Mouse (Mus musculus): ENCODE measurements at regions not wholly inside any gene's neighbourhood (a gene's known extent, or its start where the extent isn't known, plus 50 kb on each side); places are given as distances from the start of the nearest gene placed in this dataset.

- DNase-seq (ENCODE audit: low spot score) = no peak
Observed at GRCm38 (mm10) chr5:64401737-64402136, 245.6 kb downstream of the Tbc1d1 start.

- no peak for DNase-seq (ENCODE audit: low spot score)
Observed at GRCm38 (mm10) chr5:64403077-64403981, 247.2 kb downstream of the Tbc1d1 start.

- DNase-seq (ENCODE audit: low spot score) = no peak
Observed at GRCm38 (mm10) chr5:64403982-64404345, 247.9 kb downstream of the Tbc1d1 start.

- DNase-seq (ENCODE audit: low spot score) = no peak
Observed at GRCm38 (mm10) chr5:64404512-64404911, 248.4 kb downstream of the Tbc1d1 start.

- DNase-seq (ENCODE audit: low spot score) = no peak
Observed at GRCm38 (mm10) chr5:64408938-64409337, 252.8 kb downstream of the Tbc1d1 start.

- DNase-seq (ENCODE audit: low spot score) = no peak
Observed at GRCm38 (mm10) chr5:64410621-64411020, 254.5 kb downstream of the Tbc1d1 start.

DNA sequence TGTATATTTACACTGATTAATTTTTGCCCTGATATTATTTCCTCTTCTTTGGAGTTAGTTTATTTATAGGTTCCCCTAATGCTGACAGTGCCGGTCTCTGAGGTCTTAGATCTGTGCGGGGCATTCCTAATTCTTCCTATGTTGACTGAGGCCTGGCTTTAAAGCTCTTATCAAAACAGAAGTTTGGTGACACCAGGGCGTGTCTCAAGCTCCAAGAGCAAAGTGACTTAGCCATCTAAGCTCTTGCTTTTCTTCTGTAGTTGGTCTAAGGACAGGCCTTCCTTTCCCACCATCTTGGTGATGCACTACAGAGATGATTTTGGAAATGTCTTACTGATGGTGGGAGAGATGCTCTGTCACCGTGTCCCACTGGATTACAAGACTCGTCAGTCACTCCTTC, 258.4 kb downstream of the Tbc1d1 start:
- DNase-seq (ENCODE audit: low spot score) = no peak

DNA sequence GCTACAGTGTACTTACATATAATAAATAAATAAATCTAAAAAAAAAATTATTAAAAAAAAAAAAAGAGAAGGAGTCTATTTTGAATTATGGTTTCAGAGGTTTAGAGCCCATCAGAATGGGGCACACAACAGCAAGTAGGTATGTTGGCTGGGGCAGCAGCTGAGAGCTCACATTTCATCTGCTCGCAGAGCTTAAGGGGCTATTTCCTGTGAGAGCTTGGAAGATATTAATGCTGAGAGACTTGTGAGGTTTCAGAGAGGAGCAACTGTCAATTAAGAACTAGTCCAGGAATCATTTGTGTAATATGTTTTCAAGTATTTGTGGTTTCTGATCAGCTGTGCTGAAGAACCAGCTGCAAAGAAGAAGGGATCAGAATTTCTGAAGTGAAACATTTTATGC, 263.3 kb downstream of the Tbc1d1 start:
- no peak for DNase-seq (ENCODE audit: low spot score)

DNA sequence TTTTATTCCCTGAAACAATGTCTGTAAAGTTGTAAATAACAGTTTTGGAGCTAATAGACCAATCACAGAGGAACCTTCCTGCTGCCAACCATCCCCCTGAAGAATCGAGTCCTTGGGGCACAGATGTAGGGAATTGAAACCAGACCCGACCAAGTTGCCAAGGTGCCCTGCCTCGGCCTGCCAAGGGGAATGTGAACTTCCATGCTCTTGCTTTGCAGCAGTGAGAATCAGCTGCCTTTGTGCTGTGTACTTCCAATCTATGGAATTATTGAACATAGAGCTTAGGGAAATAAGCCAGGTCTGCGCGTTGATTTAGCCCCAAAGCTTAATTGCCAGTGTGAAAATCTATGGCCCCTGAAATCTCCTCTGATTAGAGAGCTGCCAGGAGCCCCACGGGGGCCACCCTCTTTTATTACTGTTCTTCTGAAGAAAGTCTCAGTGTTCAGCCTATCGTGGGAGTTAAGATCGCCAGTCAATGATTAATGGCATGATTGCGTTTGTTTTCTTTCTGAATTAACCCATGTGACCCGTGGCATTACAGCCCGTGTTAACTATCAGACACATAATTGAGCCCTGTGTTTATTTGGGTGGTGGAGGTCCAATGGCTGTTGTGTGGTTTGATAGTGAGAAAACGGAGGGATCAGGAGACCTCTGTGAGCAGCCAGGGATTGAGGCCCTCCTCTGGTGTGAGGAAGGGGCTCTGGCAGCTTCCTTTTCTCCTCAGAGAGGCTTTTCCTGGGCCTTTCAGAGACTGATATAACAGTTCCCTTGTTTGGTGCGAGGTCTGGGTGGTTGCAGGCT, 266.9 kb downstream of the Tbc1d1 start:
- no peak for DNase-seq (ENCODE audit: low spot score)

DNA sequence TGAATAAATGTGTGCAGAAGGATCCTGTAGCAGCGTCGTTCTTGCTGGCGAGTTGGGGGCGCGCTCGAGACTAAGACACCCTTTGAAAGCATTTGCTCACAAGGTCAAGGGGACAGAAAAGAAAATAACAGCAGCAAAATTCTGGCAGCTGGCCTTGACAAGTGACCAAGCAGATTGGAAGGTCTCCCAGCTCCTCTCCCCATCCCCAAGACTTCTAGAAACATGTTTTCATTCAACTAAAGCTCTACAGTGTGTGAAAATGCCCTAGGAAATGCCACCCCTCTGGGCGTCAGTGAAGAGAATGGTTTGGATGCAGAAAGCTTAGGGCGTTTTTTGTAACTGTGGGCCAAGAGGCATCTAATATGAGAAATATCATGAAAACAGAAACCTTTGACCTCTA, 272.7 kb downstream of the Tbc1d1 start:
- peak; percentile 37 for DNase-seq (ENCODE audit: low spot score)

DNA sequence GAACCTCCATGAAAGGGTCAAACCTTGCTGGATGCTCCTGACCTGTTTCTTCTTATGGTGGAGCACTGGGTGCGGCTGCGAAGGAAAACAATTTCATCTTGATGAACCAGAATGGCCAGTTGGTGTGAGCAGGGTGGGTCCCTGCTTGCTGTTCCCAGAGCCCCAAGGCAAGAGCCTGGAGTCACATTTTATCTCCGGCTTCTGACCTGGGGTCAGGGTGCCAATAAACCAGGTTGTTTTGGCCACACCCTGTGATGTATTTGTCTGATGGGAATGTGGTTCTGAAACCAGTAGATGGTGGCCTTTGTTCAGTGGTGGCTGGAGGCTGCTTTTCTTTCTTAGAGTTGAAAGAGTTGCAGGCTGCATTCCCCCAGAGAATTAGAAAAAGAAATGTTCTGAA, 274.4 kb downstream of the Tbc1d1 start:
- DNase-seq (ENCODE audit: low spot score) = no peak

DNA sequence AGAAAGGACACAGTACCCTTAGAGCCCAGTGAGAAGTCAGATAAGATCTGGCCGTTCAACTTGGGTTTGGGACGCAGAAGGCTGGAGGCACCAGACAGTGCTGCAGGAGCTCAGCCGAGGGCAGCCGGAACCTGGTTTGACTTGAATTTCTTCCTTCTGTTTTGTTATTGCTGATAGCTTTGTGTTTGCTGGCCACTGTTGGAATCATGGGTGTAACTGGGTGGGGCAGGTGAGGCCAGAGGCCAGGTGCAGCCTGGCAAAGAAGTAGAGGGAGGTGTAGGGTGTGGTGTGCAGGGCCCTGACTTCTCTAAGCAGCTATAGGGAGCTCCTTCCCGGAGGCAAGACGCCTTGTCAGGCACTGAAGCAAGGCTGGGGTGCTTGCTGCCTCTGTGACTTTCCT, 275.5 kb downstream of the Tbc1d1 start:
- DNase-seq (ENCODE audit: low spot score) = no peak

DNA sequence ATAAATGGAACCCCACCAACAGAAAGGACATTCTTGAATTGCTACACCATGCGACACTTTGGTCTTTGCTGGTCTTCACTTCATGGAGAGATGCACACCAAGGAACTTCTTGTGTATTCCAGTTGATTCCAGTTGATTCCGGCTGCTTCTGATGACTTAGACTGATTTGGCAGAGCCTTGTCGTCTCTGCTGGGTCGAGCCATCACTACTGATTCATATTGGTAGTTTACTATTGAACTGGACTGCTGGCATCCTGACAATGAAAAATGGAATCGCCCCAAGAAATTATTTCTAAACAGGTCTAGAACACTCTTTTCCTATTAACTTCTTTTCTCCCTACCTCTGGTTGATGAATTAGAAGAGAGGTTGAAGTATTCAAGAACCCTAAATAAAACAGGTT, 277.7 kb downstream of the Tbc1d1 start:
- DNase-seq (ENCODE audit: low spot score) = no peak

- DNase-seq (ENCODE audit: low spot score) = no peak
Observed at GRCm38 (mm10) chr5:64435491-64435890, 279.4 kb downstream of the Tbc1d1 start.

DNA sequence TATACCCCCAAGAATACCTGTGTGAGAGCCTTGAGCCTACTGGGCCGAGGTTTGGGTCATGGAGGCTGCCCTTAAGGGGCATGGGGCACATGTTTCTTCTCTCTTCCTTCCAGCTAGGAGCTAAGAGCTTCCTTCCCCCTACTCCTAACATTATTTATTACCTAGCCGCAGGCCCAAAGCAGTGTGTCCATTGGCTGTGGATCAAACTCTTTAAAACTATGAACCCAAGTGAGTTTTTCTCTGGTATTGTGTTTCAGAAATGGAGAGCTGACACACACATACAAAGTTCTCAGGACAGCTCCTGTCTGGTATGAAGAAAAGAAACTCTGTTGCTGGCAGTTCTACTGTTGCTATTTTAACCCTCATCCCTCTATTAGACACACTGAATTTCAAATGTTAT, 279.9 kb downstream of the Tbc1d1 start:
- DNase-seq (ENCODE audit: low spot score) = no peak

DNA sequence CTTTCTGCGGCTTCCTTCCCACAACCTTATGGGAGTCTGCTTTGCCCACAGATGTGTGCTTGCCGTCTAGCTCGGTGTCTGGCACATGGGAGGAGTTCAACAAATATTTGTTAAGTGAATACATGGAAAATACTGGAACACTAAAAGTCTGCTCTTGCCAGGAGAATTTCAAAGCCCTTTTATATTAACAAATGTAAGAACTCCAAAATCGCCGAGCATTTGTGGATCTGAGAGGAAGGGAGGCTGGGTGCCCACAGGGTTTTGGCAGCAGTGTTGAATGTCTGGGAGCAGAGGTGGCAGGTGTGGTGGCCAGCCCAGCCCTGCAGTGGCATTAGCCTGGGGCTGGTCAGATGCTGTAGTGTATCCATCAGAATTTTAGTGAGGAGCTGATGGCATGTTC, 281.6 kb downstream of the Tbc1d1 start:
- DNase-seq (ENCODE audit: low spot score) = no peak

GRCm38 (mm10) chr5:64438446-64439134, 282.5 kb downstream of the Tbc1d1 start:
- DNase-seq (ENCODE audit: low spot score) = no peak

GRCm38 (mm10) chr5:64447847-64448246, 291.7 kb downstream of the Tbc1d1 start:
- DNase-seq (ENCODE audit: low spot score) = no peak

- no peak for DNase-seq (ENCODE audit: low spot score)
Observed at GRCm38 (mm10) chr5:64452668-64453334, 296.7 kb downstream of the Tbc1d1 start.

DNA sequence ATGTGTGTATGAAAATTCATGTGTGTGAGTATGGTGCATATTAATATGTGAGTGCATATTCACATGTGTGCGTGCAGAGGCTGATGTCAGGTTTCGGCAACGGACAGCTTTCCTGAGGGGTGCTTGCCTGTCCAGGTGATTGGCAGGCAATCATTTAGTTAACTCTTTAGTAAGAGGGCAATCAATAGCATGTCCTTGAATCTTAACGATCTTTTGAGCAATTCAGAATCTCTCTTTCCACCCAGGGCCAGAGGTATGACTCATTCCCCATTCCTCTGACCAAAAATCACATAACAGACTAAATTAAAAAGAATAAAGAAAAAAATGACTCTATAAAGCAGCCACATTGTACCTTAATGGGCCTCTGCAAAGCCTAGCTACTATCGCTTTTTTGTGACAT, 303.7 kb downstream of the Tbc1d1 start:
- DNase-seq (ENCODE audit: low spot score) = no peak

DNA sequence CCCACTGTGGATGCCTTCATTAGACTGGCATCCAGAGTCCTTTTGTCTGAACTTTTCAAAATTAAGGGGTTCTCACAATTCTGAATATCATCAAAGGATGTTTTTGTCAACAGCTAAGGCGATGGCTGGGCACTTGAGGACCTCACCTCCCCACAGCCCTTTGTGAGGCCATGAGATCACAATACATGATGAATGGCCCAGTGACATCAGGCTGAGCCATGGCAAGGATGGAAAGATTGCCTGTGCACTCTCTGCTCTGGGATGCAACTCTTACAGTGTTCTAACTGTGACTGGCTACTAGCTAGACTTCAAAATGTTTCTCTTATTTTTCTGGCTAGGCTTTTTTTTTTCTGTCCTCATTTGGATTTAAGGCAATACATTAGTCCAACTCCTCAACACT, 304.8 kb downstream of the Tbc1d1 start:
- no peak for DNase-seq (ENCODE audit: low spot score)

DNA sequence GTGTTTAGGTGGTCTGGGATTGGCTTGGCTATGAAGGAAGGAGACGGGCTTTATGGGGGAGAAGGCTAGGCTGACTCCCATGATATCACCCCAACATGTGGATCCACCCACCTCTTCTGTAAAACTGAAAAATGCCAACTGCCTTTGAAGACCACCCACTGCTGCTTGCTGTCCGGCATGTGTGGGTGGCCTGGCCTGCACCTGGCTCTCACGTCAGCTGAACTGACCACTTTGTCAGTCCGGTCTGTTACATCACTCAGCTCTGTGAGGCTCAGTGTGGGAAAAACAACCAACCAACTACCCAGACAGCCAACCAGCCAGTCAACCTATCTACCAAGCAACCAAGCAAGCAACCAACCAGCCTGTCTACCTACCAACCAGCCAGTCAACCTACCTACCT, 305.5 kb downstream of the Tbc1d1 start:
- no peak for DNase-seq (ENCODE audit: low spot score)
